Mouse (Mus musculus) ZHBTc4 (cell line): Measurements from ENCODE around the gene Cldn11.
A peak's percentile ranks its signal among the peaks of the same experiment; 100 is the strongest.
"Not testable (repeated sequence)": the region's sequence is repeated elsewhere in the genome, so short reads cannot be mapped to it uniquely, and the experiment has no call there.

ENCODE experiments used
- DNase-seq: peaks from one replicate; pipeline ENCODE4 v3.0.0-alpha.2; 2011; ENCODE audit warnings: low read depth, low spot score

Cldn11 gene

GRCm38 (mm10) chr3:31149706-31150105, at the start of gene Cldn11:
Gene Cldn11, plus strand, starts transcription at chr3:31149920.
- DNase-seq = peak; percentile 24

- no peak for DNase-seq
These were observed 49.7 kb upstream of the Cldn11 start for GRCm38 (mm10) chr3:31100026-31100425.

DNA sequence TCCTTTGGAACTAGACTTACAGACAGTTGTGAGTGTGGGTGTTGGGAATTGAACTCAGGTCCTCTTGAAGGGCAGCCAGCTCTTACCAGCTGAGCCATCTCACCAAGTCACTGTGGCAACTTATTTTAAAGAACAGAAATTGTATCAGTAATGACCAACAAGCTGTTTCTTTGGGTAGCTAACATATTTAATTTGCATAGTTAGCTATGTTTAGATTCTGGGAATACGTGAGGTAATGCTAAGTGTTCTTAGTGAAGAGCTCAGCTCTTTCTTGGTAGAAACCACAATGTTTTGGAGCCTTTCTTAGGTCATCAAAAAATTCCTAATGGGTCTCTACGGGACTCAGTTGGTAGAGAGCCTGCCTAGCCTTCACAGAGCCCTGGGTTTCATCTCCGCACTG, 48.9 kb upstream of the Cldn11 start:
- no peak for DNase-seq

GRCm38 (mm10) chr3:31104936-31105335, 44.8 kb upstream of the Cldn11 start:
- DNase-seq = no peak

DNA sequence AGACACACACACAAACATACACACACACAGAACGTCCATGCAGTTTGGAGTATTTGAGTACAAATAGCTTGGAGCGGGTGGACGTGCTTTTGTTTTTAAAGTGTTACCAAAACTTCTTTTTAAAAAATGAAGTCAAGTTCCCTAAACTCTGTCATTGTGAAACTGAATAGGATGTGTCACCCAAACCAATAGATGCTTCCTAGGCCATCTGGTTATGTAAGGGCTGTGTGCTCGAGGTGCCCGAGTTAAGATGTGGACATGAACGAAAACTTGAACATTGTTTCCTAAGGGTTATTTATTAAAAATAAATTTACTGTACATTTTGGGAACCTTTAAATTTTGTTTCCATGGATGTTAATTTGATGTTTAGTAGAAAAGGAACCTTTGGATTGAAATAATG, 43.1 kb upstream of the Cldn11 start:
- DNase-seq = no peak

DNA sequence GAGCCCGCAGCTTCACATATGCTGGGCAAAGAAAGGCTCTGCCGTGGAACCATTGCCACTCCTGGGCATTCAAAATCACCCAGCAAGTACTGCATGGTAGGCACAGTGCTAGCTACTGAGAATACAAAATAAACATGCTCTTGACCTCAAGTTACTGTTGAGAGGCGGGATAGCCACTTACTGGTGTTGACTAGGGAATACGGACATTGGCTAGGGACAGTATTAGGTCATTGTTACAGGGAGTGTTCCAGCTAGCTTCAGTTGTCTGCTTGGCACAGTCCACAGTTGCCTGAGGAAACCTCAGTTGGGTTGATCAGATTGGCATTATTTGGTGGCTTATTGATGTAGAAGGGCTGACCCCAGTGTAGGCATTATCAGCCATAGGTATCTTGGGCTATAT, 42.0 kb upstream of the Cldn11 start:
- DNase-seq = no peak

DNA sequence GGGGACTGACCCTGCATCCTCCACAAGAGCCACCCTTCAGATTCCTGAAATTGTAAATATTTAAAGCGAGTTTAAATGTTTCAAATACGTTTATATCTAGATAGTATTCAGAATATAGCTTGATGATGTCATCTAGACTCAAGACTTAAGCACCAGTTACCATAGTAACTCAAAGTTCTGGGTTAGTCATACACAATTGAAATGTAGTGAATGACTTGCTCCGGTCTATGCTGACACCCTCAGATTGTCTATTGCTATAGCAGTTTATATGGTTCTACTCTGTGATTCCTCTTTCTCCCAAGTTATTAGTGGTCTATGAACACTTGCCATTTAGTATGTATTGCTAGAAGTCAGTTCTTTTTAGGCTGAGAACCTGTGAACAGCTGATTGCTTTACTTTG, 40.6 kb upstream of the Cldn11 start:
- no peak for DNase-seq

DNA sequence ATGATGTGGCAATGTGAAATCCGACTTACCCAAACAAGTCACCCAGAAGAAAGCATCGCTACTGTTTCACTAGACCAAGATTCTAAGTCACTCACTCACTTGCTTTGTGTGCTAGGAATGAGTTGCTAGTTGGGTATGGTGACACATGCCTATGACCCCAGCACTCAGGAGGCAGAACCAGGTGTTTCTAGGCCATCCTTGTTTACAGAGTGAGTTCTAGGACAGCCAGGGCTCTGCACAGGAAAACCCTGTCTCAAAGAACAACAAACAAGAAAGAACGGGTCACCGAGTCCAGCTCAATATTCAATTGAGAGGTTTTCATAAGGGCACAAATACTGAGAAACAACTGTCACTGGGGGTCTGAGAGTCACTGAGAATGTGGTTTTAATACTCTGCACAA, 26.6 kb upstream of the Cldn11 start:
- no peak for DNase-seq

DNA sequence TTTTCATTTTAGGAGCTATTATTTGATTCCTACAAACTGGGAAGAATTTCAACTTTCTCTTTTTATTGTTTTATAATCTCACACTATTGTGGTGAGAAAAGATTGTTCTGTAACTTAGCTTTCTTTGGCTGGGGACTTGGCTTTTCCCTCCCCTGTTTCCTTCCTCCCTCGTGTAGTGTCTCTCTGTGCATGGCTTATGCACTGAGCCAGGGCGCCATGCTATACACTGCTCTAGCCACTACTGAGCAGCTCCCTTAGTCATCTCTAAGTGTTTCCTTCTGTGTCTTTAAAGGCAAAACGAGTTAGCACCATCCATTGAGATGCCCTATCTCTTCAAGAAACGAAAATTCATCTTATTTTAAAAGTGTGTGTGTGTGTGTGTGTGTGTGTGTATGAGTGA, 23.4 kb upstream of the Cldn11 start:
- no peak for DNase-seq

DNA sequence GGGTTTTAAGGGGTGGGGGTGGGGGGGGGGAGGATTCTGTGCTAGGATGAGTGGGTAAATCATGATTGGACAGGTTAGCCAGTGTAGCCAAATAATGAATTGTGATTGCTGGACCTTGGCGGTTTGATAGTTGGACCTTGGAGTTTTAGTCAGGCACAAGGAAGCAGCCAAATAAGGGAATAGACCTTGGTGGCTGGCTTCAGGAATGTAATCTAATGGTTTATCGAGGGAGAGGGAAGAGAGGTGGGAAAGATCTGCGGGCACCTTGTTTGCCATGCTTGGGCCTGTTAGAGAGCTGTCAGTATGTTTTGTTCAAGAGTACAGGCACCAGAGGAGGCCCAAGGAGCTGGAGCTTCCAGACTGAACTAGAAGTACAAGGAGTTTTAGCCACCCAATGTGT, 22.9 kb upstream of the Cldn11 start:
- DNase-seq = no peak

DNA sequence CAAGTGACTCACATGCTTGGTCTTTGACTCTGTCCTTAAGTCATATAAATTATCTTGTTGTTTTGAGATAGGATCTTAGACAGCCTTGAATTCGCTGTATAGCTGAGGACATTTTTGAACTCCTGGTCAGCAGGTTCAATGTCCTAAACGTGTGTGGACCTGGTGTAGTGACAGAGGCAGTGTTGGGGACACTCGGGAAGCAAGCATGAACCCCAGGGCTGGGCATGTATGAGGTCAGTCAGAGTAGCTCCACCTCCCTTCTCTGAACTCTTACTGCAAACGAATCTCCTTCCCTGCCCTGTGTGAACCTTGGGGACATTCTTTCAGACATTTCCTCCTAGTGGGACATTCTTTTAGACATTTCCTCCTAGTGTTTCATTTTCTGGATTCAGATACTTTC, 20.0 kb upstream of the Cldn11 start:
- DNase-seq = no peak

DNA sequence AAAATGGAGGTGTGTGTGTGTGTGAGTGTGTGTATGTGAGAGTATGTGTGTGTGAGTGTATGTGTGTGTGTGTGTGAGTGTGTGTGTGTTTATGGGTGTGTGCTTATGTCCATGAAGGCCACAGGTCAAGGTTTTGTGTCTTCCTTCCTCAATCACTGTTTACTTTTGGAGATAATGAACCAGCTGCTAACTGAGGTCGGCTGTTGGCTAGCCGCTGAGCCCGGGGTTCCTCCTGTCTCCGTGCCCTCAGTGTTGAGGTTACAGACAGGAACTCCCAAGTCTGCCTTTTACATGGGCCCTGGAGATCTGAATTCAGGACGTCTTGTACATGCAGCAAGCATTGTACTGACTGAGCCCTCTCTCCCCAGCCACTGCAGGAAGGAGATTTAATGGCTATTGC, 16.1 kb upstream of the Cldn11 start:
- peak; percentile 16 for DNase-seq

- peak; percentile 64 for DNase-seq
These were observed 15.5 kb upstream of the Cldn11 start for GRCm38 (mm10) chr3:31134246-31134645.

DNA sequence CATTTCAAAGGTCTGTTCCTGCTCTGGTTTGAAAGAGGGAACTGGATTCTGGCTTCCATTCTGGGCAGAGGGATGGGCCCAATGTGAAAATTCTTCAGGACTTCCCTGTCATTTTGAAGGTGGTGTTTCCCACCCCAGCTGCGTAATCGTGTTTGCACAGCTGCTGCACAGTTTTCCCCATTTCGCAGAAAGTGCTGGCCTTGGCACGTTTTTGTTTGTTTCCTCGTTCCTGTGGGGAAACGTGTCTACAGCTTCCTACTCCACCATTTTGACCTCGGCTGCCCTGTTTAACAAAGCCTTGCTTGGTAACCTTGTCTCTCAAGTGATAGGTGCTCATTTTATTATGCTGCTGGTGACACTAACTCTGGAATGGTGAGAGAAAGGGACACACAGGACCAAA, 15.0 kb upstream of the Cldn11 start:
- peak; percentile 23 for DNase-seq

- not testable (repeated sequence) for DNase-seq
These were observed 13.1 kb upstream of the Cldn11 start for GRCm38 (mm10) chr3:31136591-31136990.

- peak; percentile 92 for DNase-seq
These were observed 11.0 kb upstream of the Cldn11 start for GRCm38 (mm10) chr3:31138454-31139424.

DNA sequence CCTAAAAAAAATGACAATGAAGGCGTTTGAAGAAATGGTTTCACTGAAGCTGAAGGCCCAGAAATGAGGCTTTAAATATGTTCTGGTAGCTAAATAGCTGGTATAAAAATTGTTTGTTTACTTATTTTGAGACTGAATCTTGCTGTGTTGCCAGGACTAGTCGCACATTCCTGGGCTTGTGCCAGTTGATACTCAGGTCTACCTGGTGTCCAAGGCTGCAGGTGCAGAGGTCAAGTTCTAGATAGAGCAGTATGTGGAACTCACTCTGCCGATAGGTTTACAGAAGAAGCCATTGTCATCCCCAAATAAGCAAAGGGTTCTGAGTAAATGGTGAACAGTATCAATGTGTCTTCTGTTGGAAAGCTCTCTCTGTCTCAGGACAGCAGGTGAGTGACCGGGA, 8.1 kb upstream of the Cldn11 start:
- no peak for DNase-seq

DNA sequence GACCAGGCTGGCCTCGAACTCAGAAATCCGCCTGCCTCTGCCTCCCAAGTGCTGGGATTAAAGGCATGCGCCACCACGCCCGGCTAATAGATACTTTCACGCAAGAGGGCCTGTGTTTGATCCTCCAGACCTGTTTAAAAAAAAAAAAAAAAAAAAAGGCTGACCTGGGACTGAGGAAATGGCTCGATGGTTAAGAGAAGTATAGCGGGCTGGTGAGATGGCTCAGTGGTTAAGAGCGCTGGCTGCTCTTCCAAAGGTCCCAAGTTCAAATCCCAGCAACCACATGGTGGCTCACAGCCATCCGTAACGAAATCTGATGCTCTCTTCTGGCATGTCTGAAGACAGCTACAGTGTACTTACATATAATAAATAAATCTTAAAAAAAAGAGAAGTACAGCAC, 4.5 kb upstream of the Cldn11 start:
- DNase-seq = not testable (repeated sequence)

GRCm38 (mm10) chr3:31145641-31146290, 4.0 kb upstream of the Cldn11 start:
- peak; percentile 90 for DNase-seq

DNA sequence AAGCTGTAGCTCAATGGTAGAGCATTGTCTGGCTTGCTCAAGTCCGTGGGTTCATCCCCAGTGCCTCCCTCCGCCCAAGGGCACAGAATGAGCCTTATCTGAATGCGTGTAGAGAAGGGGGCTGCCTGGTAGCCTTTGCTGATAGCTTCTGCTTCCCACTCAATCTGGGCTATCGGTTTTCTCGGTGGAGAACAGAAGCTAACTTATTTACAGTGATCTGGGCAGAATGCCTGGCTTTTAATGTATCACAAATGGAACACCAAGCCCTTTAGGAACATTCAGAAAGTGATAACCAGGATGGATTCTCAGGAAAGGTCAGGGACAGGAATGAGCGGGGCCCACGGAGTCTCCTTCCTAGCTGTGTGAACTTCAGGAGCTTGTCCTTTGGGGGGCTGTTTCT, 1.1 kb upstream of the Cldn11 start:
- DNase-seq = no peak

- DNase-seq = no peak
These were observed 2.4 kb downstream of the Cldn11 start for GRCm38 (mm10) chr3:31152108-31152507.

DNA sequence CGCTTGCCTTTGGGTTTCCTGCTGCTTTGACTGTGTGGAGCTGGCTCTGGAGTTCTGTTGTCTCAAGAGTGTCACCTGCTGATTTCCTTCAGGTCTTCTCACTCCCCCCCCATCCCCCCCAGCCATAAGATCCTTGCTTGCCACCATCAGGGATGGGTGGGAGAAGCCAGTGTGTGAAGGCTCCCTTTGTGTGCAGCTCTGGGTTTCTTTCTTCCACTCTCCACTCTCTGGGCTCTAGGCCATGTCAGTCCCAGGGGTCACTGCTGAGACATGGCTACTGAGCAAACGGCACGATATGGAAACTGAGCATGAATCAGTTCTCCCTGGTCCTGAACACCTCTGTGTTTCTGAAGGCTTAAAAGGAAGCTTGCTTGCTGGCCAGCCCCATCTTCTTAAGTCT, 6.4 kb downstream of the Cldn11 start:
- no peak for DNase-seq

GRCm38 (mm10) chr3:31157776-31158175, 8.1 kb downstream of the Cldn11 start:
- no peak for DNase-seq
